Mouse (Mus musculus): ENCODE data around the gene Map2k5. TPM values are rescaled to one million over a fixed set of nuclear protein-coding genes. Genes with fewer than 3 reads are reported as not detected.

Gene Map2k5
- polyA plus RNA-seq, 1 experiment = 15.3 TPM

DNA sequence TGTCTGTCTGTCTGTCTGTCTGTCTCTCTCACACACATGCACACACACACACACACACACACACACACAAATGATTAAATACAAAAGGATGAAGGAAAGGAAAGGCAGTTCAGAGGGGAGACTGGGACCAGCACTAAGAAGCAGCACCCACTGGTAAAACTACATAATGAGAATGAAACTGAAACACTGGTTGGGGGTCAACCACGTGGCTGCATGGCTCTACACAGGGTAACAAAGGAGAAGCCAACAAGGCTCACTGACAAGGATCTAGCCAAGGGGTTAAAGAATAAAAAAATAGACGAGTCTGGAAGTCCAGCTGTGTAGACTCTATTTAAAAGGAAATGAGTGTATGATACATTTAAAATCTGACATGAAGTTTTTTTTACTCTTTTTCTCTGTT lies 205.8 kb downstream of the Map2k5 start:
- TF ChIP-seq FOSL1 (IDR thresholded peaks at IDR 0.05; ENCODE audit: insufficient read depth, low read length, poor library complexity, severe bottlenecking) (no peak), CEBPB (IDR thresholded peaks at IDR 0.05; ENCODE audit: low read depth) (no peak), CTCF (IDR thresholded peaks at IDR 0.05; ENCODE audit: control insufficient read depth, insufficient read depth, insufficient read length) (no peak), MYOD1 (IDR thresholded peaks at IDR 0.05; ENCODE audit: control insufficient read depth, insufficient read length, low read depth) (no peak), MAX (IDR thresholded peaks at IDR 0.05) (no peak), USF1 (IDR thresholded peaks at IDR 0.05; ENCODE audit: low read depth) (no peak), MYOG (IDR thresholded peaks at IDR 0.05; ENCODE audit: control insufficient read depth, extremely low read depth, insufficient read length) (no peak)
- H3K27me3 ChIP-seq (ENCODE audit: control insufficient read depth, insufficient read depth, insufficient read length) = no peaks in the 10 kb centered on the region
- no peaks in the 10 kb centered on the region for H3K36me3 ChIP-seq (ENCODE audit: control insufficient read depth, insufficient read depth)
- no peak overlapping the region for H3ac ChIP-seq (ENCODE audit: control insufficient read depth, insufficient read length, low read depth)
- H3K79me3 ChIP-seq (ENCODE audit: low read depth) = no peaks in the 10 kb centered on the region
- no peak overlapping the region for H3K4me3 ChIP-seq (ENCODE audit: insufficient read depth, poor library complexity, severe bottlenecking)
- no peaks in the 10 kb centered on the region for H3K79me2 ChIP-seq (ENCODE audit: control insufficient read depth, insufficient read depth)

DNA sequence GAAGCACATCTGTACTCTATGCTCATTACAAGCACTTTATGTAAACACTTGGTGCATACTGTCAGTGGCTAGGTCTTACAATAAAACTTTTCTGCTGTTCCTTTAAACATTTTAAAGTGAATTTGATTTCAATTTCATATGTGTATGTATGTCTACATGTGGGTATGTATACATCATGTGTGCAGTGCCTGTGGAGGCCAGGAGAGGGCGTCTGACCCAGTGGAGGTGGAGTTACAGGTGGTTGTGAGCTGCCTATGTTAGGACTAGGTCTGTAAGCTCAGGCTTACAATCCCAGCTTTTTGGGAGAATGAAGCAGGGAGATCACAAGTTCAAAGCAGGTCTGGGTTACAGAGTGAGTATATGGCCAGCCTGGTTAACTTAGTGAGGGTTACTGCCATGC lies 208.6 kb downstream of the Map2k5 start:
- H3K4me3 ChIP-seq (ENCODE audit: insufficient read depth, poor library complexity, severe bottlenecking) = no peak overlapping the region
- H3K36me3 ChIP-seq (ENCODE audit: control insufficient read depth, insufficient read depth) = no peaks in the 10 kb centered on the region
- no peaks in the 10 kb centered on the region for H3K79me2 ChIP-seq (ENCODE audit: control insufficient read depth, insufficient read depth)
- no peak for TF ChIP-seq MYOG (IDR thresholded peaks at IDR 0.05; ENCODE audit: control insufficient read depth, extremely low read depth, insufficient read length)
- TF ChIP-seq CEBPB (IDR thresholded peaks at IDR 0.05; ENCODE audit: low read depth) = no peak
- TF ChIP-seq MAX (IDR thresholded peaks at IDR 0.05) = no peak
- no peak for TF ChIP-seq CTCF (IDR thresholded peaks at IDR 0.05; ENCODE audit: control insufficient read depth, insufficient read depth, insufficient read length)
- TF ChIP-seq FOSL1 (IDR thresholded peaks at IDR 0.05; ENCODE audit: insufficient read depth, low read length, poor library complexity, severe bottlenecking) = no peak
- no peak for TF ChIP-seq USF1 (IDR thresholded peaks at IDR 0.05; ENCODE audit: low read depth)
- TF ChIP-seq MYOD1 (IDR thresholded peaks at IDR 0.05; ENCODE audit: control insufficient read depth, insufficient read length, low read depth) = no peak
- no peak overlapping the region for H3ac ChIP-seq (ENCODE audit: control insufficient read depth, insufficient read length, low read depth)
- no peaks in the 10 kb centered on the region for H3K27me3 ChIP-seq (ENCODE audit: control insufficient read depth, insufficient read depth, insufficient read length)
- no peaks in the 10 kb centered on the region for H3K79me3 ChIP-seq (ENCODE audit: low read depth)

DNA sequence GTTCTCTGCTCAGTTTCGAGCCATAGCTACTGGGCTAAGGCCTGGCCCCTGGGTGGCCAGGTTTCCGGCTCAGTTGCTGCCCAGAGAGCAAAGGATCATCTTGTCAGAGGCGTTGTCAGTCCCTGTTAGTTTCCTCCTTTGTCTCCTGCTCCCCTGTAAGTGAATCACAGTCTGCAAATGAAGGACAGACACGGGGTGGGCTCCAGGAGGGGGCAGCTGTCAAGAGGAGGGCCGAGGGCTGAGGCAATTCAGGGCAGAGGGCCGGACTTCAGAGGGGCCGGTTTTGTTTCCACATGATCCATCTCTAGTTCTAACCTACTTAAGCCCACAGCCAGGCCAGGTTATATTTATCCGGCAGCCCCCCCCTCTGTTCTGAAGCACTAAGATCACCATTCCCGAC lies 212.6 kb downstream of the Map2k5 start:
- no peak for TF ChIP-seq CTCF (IDR thresholded peaks at IDR 0.05; ENCODE audit: control insufficient read depth, insufficient read depth, insufficient read length)
- no peak for TF ChIP-seq MYOD1 (IDR thresholded peaks at IDR 0.05; ENCODE audit: control insufficient read depth, insufficient read length, low read depth)
- TF ChIP-seq CEBPB (IDR thresholded peaks at IDR 0.05; ENCODE audit: low read depth) = no peak
- no peak for TF ChIP-seq USF1 (IDR thresholded peaks at IDR 0.05; ENCODE audit: low read depth)
- no peak for TF ChIP-seq MYOG (IDR thresholded peaks at IDR 0.05; ENCODE audit: control insufficient read depth, extremely low read depth, insufficient read length)
- TF ChIP-seq FOSL1 (IDR thresholded peaks at IDR 0.05; ENCODE audit: insufficient read depth, low read length, poor library complexity, severe bottlenecking) = no peak
- no peak for TF ChIP-seq MAX (IDR thresholded peaks at IDR 0.05)
- H3K27me3 ChIP-seq (ENCODE audit: control insufficient read depth, insufficient read depth, insufficient read length) = no peaks in the 10 kb centered on the region
- no peaks in the 10 kb centered on the region for H3K79me3 ChIP-seq (ENCODE audit: low read depth)

DNA sequence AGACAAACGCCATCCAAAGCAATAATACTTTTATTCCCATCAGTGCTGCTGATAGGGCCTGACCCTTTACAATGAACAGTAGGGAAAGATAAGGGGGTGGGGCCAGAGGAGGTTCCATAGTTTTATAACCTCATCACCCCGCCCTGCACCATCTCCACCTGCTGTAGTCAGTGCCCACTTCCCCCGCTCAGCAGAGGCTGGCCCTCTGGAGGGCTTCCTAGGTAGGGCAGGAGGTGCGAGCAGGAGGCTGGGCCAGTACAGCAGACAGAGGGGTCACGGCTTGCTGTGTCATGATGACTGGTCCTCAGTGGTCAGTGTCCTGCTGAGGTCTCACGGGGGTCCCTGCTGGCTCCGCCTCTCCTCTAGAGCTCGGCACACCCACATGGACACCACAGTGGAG lies 213.9 kb downstream of the Map2k5 start:
- Histone ChIP-seq H3K4me3 (ENCODE audit: insufficient read depth, poor library complexity, severe bottlenecking) (no peak overlapping the region), H3ac (ENCODE audit: control insufficient read depth, insufficient read length, low read depth) (no peak overlapping the region), H3K36me3 (ENCODE audit: control insufficient read depth, insufficient read depth) (no peaks in the 10 kb centered on the region), H3K79me2 (ENCODE audit: control insufficient read depth, insufficient read depth) (no peaks in the 10 kb centered on the region), H3K27me3 (ENCODE audit: control insufficient read depth, insufficient read depth, insufficient read length) (peaks cover 4% of the 10 kb centered on the region), H3K79me3 (ENCODE audit: low read depth) (no peaks in the 10 kb centered on the region)
- TF ChIP-seq USF1 (IDR thresholded peaks at IDR 0.05; ENCODE audit: low read depth) = no peak
- TF ChIP-seq CEBPB (IDR thresholded peaks at IDR 0.05; ENCODE audit: low read depth) = no peak
- TF ChIP-seq MYOG (IDR thresholded peaks at IDR 0.05; ENCODE audit: control insufficient read depth, extremely low read depth, insufficient read length) = no peak
- TF ChIP-seq FOSL1 (IDR thresholded peaks at IDR 0.05; ENCODE audit: insufficient read depth, low read length, poor library complexity, severe bottlenecking) = no peak
- TF ChIP-seq CTCF (IDR thresholded peaks at IDR 0.05; ENCODE audit: control insufficient read depth, insufficient read depth, insufficient read length) = no peak
- no peak for TF ChIP-seq MAX (IDR thresholded peaks at IDR 0.05)
- no peak for TF ChIP-seq MYOD1 (IDR thresholded peaks at IDR 0.05; ENCODE audit: control insufficient read depth, insufficient read length, low read depth)

More for the DNA sequence above, 212.6 kb downstream of the Map2k5 start:
- Histone ChIP-seq H3K4me3 (ENCODE audit: insufficient read depth, poor library complexity, severe bottlenecking) (no peak overlapping the region), H3K79me2 (ENCODE audit: control insufficient read depth, insufficient read depth) (no peaks in the 10 kb centered on the region), H3ac (ENCODE audit: control insufficient read depth, insufficient read length, low read depth) (no peak overlapping the region), H3K36me3 (ENCODE audit: control insufficient read depth, insufficient read depth) (no peaks in the 10 kb centered on the region)

DNA sequence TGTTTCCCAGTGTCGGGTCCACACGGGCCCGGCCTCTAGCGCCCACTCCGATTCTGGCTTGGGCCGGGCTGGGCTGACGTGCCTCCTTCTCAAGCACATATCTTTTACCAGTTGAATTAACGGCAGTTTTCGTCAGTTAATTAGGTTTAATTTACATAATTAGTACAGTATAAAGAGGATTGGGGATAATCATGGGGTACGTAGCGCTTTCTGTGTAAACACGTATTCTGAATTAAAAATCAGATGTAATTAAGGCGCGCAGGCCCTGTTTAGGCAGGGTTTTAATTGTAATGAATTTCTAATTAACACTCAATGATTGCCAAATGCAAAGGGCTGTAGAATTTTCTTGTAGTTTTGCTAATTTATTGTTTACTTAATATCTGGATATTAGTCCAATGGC lies 225.8 kb downstream of the Map2k5 start:
- TF ChIP-seq CEBPB (IDR thresholded peaks at IDR 0.05; ENCODE audit: low read depth) = no peak
- TF ChIP-seq FOSL1 (IDR thresholded peaks at IDR 0.05; ENCODE audit: insufficient read depth, low read length, poor library complexity, severe bottlenecking) = no peak
- no peak for TF ChIP-seq CTCF (IDR thresholded peaks at IDR 0.05; ENCODE audit: control insufficient read depth, insufficient read depth, insufficient read length)
- Histone ChIP-seq H3K27me3 (ENCODE audit: control insufficient read depth, insufficient read depth, insufficient read length) (peaks cover 71% of the 10 kb centered on the region), H3ac (ENCODE audit: control insufficient read depth, insufficient read length, low read depth) (no peak overlapping the region), H3K79me3 (ENCODE audit: low read depth) (no peaks in the 10 kb centered on the region), H3K79me2 (ENCODE audit: control insufficient read depth, insufficient read depth) (no peaks in the 10 kb centered on the region), H3K36me3 (ENCODE audit: control insufficient read depth, insufficient read depth) (no peaks in the 10 kb centered on the region), H3K4me3 (ENCODE audit: insufficient read depth, poor library complexity, severe bottlenecking) (no peak overlapping the region)
